Mouse (Mus musculus) testis, adult 2 months (tissue): ENCODE data around the gene Ttc28. TPM values are rescaled to one million over a fixed set of nuclear protein-coding genes. Genes with fewer than 3 reads are reported as not detected.

ENCODE experiments used
- H3K27ac ChIP-seq: fragments of 200-500 bp; 2 replicates; pipeline ENCODE4 v1.5.1; 2012; ENCODE audit warnings: low read depth, low read length; ENCODE audit not compliant: control insufficient read depth, insufficient read depth
- H3K27me3 ChIP-seq: fragments of 200-500 bp; 2 replicates; pipeline ENCODE4 v1.6.1; 2012; ENCODE audit warnings: mild to moderate bottlenecking, low read length, moderate library complexity; ENCODE audit not compliant: control insufficient read depth, insufficient read depth
- H3K36me3 ChIP-seq: fragments of 200-500 bp; 2 replicates; pipeline ENCODE4 v1.6.1; 2012; ENCODE audit warnings: mild to moderate bottlenecking, low read length; ENCODE audit not compliant: control insufficient read depth, insufficient read depth
- H3K4me1 ChIP-seq: fragments of 200-500 bp; 2 replicates; pipeline ENCODE4 v1.6.1; 2012; ENCODE audit warnings: low read length; ENCODE audit not compliant: control insufficient read depth, insufficient read depth
- H3K4me3 ChIP-seq: fragments of 200-500 bp; 2 replicates; pipeline ENCODE4 v1.5.1; 2012; ENCODE audit warnings: low read depth, mild to moderate bottlenecking, low read length, moderate library complexity, mixed read lengths; ENCODE audit not compliant: control insufficient read depth
- CTCF ChIP-seq: fragments of 200-500 bp; IDR thresholded peaks from 2 replicates; pipeline ENCODE4 v1.5.1; 2012; ENCODE audit warnings: low read depth, mild to moderate bottlenecking, inconsistent platforms, low read length, moderate library complexity; ENCODE audit not compliant: control insufficient read depth, insufficient read depth, insufficient replicate concordance
- POLR2A ChIP-seq: fragments of 200-500 bp; IDR thresholded peaks from 2 replicates; pipeline ENCODE4 v1.6.1; 2012; ENCODE audit warnings: low read depth, mild to moderate bottlenecking, inconsistent platforms, low read length, moderate library complexity; ENCODE audit not compliant: control insufficient read depth
- polyA plus RNA-seq: library from polyadenylated mRNA; depleted of rRNA; stranded (reverse); fragments of >200 nt; gene quantifications from 2 replicates; pipeline ENCODE4 v1.2.3, GENCODE M21; 2012

Ttc28 gene
- polyA plus RNA-seq, 1 experiment = 4.6 TPM

- H3K4me3 ChIP-seq = no peak overlapping the region
- no peak overlapping the region for H3K27ac ChIP-seq
- no peaks in the 10 kb centered on the region for H3K36me3 ChIP-seq
- no peaks in the 10 kb centered on the region for H3K27me3 ChIP-seq
- no peaks in the 10 kb centered on the region for H3K4me1 ChIP-seq
- no peak for TF ChIP-seq CTCF
These were observed 240.2 kb downstream of the Ttc28 start for GRCm38 (mm10) chr5:111119805-111120204.

- Histone ChIP-seq H3K27ac (no peak overlapping the region), H3K36me3 (no peaks in the 10 kb centered on the region), H3K4me3 (no peak overlapping the region), H3K27me3 (no peaks in the 10 kb centered on the region), H3K4me1 (no peaks in the 10 kb centered on the region)
- TF ChIP-seq CTCF (no peak), POLR2A (no peak)
These were observed 240.7 kb downstream of the Ttc28 start for GRCm38 (mm10) chr5:111120298-111120697.

GRCm38 (mm10) chr5:111120705-111121420 is 241.3 kb downstream of the Ttc28 start:
- no peaks in the 10 kb centered on the region for H3K27me3 ChIP-seq
- H3K36me3 ChIP-seq = no peaks in the 10 kb centered on the region
- H3K4me1 ChIP-seq = no peaks in the 10 kb centered on the region
- TF ChIP-seq POLR2A = no peak
- no peak for TF ChIP-seq CTCF
- H3K27ac ChIP-seq = no peak overlapping the region
- no peak overlapping the region for H3K4me3 ChIP-seq

DNA sequence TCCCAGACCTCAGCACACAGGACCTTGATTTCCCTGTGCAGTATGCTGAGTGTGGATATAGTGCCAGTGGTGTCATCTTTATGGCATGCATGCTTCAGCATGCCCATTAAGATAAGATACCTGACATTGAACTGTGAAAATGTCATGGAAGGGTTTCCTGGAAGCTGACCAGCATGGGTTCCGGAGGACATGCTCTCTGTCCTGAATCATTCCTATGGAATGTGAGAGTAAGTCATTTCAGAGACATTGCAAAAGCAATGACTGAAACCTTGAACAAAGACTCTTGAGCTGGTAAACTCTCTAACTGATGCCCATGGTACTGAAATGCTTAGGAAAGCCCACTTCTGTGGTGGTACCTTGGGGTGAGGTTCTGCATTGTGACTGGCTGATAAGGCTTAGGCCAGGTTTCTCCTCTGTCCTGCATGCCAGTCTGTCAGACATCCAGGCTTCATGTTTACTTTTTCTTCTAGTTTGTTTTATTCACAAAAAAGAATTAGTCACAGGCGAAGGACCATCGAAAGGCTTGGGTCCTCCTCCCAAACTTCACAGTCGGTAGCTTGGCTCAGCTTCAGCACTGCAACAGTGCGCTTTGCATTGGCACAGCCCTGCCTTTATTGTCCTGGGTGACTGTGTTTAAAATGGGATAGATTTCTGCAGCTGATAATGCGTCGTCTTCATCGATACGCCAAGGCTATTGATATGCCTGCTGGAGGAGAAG is 242.9 kb downstream of the Ttc28 start:
- H3K27me3 ChIP-seq = no peaks in the 10 kb centered on the region
- no peaks in the 10 kb centered on the region for H3K36me3 ChIP-seq
- no peaks in the 10 kb centered on the region for H3K4me1 ChIP-seq
- TF ChIP-seq CTCF (no peak), POLR2A (no peak)
- no peak overlapping the region for H3K4me3 ChIP-seq
- no peak overlapping the region for H3K27ac ChIP-seq

- H3K27me3 ChIP-seq = no peaks in the 10 kb centered on the region
- TF ChIP-seq POLR2A (no peak), CTCF (no peak)
- no peak overlapping the region for H3K27ac ChIP-seq
- no peaks in the 10 kb centered on the region for H3K36me3 ChIP-seq
- H3K4me1 ChIP-seq = no peaks in the 10 kb centered on the region
- H3K4me3 ChIP-seq = no peak overlapping the region
These were observed 243.6 kb downstream of the Ttc28 start for GRCm38 (mm10) chr5:111123050-111123746.

DNA sequence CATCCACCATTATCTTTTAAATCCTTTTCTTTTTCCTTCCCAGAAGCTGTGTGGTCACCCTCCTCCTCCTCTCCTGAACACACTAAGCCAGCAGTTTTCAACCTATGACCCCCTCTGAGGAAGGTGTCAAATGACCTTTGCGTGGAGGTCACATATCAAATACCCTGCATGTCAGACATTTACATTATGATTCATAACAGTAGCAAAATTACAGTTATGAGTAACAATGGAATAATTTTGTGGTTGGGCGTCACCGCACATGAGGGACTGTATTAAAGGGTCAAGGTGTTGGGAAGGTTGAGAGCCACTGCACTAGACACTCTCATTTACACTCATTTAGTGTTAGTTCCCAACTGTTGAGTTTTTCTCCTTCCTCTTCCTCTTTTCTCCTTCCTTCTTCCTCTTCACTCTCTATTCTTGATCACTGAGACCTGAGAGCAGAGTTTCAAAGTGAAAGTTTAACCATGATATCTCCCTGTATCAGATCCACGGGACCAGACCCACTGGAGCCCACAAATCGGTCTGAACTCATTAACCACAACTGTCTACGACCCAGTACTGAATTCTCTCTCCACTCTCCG is 245.1 kb downstream of the Ttc28 start:
- no peaks in the 10 kb centered on the region for H3K4me1 ChIP-seq
- no peak overlapping the region for H3K27ac ChIP-seq
- no peak for TF ChIP-seq POLR2A
- no peak for TF ChIP-seq CTCF
- H3K27me3 ChIP-seq = no peaks in the 10 kb centered on the region
- no peak overlapping the region for H3K4me3 ChIP-seq
- no peaks in the 10 kb centered on the region for H3K36me3 ChIP-seq

DNA sequence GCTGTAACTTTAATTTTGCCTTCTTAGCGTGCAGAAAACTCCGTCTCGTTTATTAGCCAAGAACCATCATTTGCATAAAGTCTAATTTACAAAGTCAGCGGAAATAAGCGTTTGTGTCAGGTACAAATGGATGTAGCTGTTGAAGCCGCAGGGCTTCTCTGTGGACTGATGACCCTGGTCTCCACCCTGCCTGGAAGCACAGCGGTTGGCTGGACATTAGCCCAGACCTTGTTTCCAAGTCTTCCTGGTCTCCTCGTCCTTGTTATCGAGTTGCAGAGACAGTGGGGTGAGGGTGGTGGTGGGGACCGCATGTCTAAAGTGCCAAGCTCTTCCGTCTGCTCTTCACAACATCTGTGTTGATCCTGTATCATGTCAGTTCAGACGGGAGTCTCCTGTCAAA is 246.1 kb downstream of the Ttc28 start:
- no peaks in the 10 kb centered on the region for H3K36me3 ChIP-seq
- no peaks in the 10 kb centered on the region for H3K4me1 ChIP-seq
- TF ChIP-seq CTCF (no peak), POLR2A (no peak)
- no peaks in the 10 kb centered on the region for H3K27me3 ChIP-seq
- no peak overlapping the region for H3K4me3 ChIP-seq
- H3K27ac ChIP-seq = no peak overlapping the region
